In the genomic region with DNA sequence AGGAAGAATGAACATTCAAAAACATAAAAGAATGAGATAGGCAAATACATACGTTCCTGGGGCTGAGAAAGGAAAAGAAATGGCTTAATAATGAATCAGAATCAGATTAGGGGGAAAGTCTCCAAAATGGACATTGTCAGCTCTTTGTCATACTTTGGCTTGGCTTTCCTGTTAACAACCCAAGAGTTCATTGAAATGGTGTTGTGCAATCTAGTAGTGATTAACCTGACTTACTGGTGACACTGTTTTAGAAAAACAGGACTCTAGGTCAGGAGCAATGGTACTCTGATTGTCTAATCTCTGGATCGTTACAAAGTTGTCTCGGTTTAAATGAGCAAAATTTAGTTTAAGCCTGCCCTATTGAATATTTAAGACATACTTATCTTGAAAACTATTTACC, we compare ENCODE assay signal across 21 mouse cellular contexts.
A peak's percentile ranks its signal among the peaks of the same experiment; 100 is the strongest.
DNase-seq lines count a peak whose midpoint lies in the region; ATAC-seq and TF ChIP-seq lines count a peak whose summit lies in the region.
"Had no signal": no experiment of that assay in that cellular context is flagged by ENCODE, and none has a peak within 500 bp of the region (broad histone marks: within the 10 kb centered on the region; RNA-seq: fewer than 3 reads in every experiment).

No protein-coding gene starts in this region.

- no peak overlapping the region for H3K4me3 ChIP-seq in kidney, adult 2 months (ENCODE audit: insufficient read depth, low read depth, low read length)
- no peak overlapping the region for H3K4me3 ChIP-seq in liver, postnatal 0 days (ENCODE audit: low read depth, low read length)
- no peak overlapping the region for H3K4me3 ChIP-seq in liver, embryonic 11.5 days (ENCODE audit: low read depth, low read length)
- H3K4me3 ChIP-seq: embryonic facial prominence, embryonic 12.5 days; embryonic facial prominence, embryonic 15.5 days; gastrocnemius, adult 2 months; hindbrain, embryonic 12.5 days; hindbrain, embryonic 15.5 days had no signal

- H3K9me3 ChIP-seq in liver, postnatal 0 days (ENCODE audit: low read length) = no peaks in the 10 kb centered on the region
- H3K9me3 ChIP-seq in liver, embryonic 11.5 days (ENCODE audit: control insufficient read depth, low read length) = no peaks in the 10 kb centered on the region
- H3K9me3 ChIP-seq: embryonic facial prominence, embryonic 12.5 days; embryonic facial prominence, embryonic 15.5 days; hindbrain, embryonic 12.5 days; hindbrain, embryonic 15.5 days had no signal

- no peaks in the 10 kb centered on the region for H3K27me3 ChIP-seq in kidney, adult 2 months (replicated peaks; ENCODE audit: control insufficient read depth, insufficient read depth, low read length)
- no peaks in the 10 kb centered on the region for H3K27me3 ChIP-seq in liver, postnatal 0 days (ENCODE audit: insufficient read depth, low read length)
- no peaks in the 10 kb centered on the region for H3K27me3 ChIP-seq in liver, embryonic 11.5 days (replicated peaks; ENCODE audit: control insufficient read depth, insufficient read depth, low read length)
- H3K27me3 ChIP-seq: embryonic facial prominence, embryonic 12.5 days; embryonic facial prominence, embryonic 15.5 days; hindbrain, embryonic 12.5 days; hindbrain, embryonic 15.5 days; Patski had no signal

- TF ChIP-seq EP300 in liver, postnatal 0 days (IDR thresholded peaks at IDR 0.05; ENCODE audit: low read depth) = no peak

- peak; percentile 52 for DNase-seq in kidney, adult 2 months
- no peak for DNase-seq in kidney, adult 8-10 months
- DNase-seq in liver, postnatal 0 days = no peak
- no peak for DNase-seq in liver, embryonic 11.5 days (ENCODE audit: low spot score)
- peak; percentile 58 for DNase-seq in adipocyte (ENCODE audit: low spot score)
- DNase-seq in right cerebral cortex, adult 2 months (ENCODE audit: low spot score in 2 of 2) = no peak
- DNase-seq: adrenal gland, adult 8-10 months; adrenal gland, postnatal 36 days; cerebellum, adult 18-20 months; cerebellum, adult 9-10 months; cerebellum, postnatal 14 days; forebrain, postnatal 0 days; gastrocnemius, adult 2 months; gastrocnemius, postnatal 14 days had no signal

- peaks cover 4% of the 10 kb centered on the region; the same call in 1 of the 2 replicates for H3K4me1 ChIP-seq in kidney, adult 2 months (ENCODE audit: control insufficient read depth, insufficient read depth, low read length)
- no peaks in the 10 kb centered on the region for H3K4me1 ChIP-seq in liver, postnatal 0 days (ENCODE audit: insufficient read depth)
- no peaks in the 10 kb centered on the region for H3K4me1 ChIP-seq in liver, embryonic 11.5 days (replicated peaks; ENCODE audit: control insufficient read depth, insufficient read depth, low read length)
- H3K4me1 ChIP-seq: embryonic facial prominence, embryonic 12.5 days; embryonic facial prominence, embryonic 15.5 days; hindbrain, embryonic 12.5 days; hindbrain, embryonic 15.5 days had no signal

- no peak overlapping the region for H3K27ac ChIP-seq in kidney, adult 2 months (ENCODE audit: insufficient read depth, low read depth, low read length)
- no peak overlapping the region for H3K27ac ChIP-seq in liver, postnatal 0 days (ENCODE audit: low read depth)
- H3K27ac ChIP-seq in liver, embryonic 11.5 days (ENCODE audit: low read depth, low read length) = no peak overlapping the region
- H3K27ac ChIP-seq: embryonic facial prominence, embryonic 12.5 days; embryonic facial prominence, embryonic 15.5 days; gastrocnemius, adult 2 months; hindbrain, embryonic 12.5 days; hindbrain, embryonic 15.5 days had no signal

- TF ChIP-seq POLR2A in kidney, adult 2 months (IDR thresholded peaks at IDR 0.05; ENCODE audit: low read depth, low read length) = no peak

- H3K9ac ChIP-seq in liver, postnatal 0 days (replicated peaks) = no peak overlapping the region
- H3K9ac ChIP-seq in liver, embryonic 11.5 days (ENCODE audit: low read depth, low read length) = no peak overlapping the region
- H3K9ac ChIP-seq: embryonic facial prominence, embryonic 12.5 days; embryonic facial prominence, embryonic 15.5 days; forebrain, postnatal 0 days; hindbrain, embryonic 12.5 days; hindbrain, embryonic 15.5 days had no signal

- peak; percentile 80 for ATAC-seq in liver, postnatal 0 days
- ATAC-seq in liver, embryonic 11.5 days (replicated peaks; ENCODE audit: low FRiP score) = no peak
- ATAC-seq: forebrain, embryonic 14.5 days; forebrain, postnatal 0 days; Patski had no signal

- 65% methylated on average over 3 of the region's 3 CpGs for WGBS in kidney, adult 2 months
- WGBS in liver, postnatal 0 days (ENCODE audit: insufficient replicate concordance) = 57% methylated on average over 3 of the region's 3 CpGs
- WGBS in liver, embryonic 11.5 days = 80% methylated on average over 3 of the region's 3 CpGs

- no peak for TF ChIP-seq CTCF in kidney, adult 2 months (conservative IDR thresholded peaks at IDR 0.05; ENCODE audit: insufficient read depth, insufficient read length, low read depth, low read length)
- TF ChIP-seq CTCF in liver, postnatal 0 days (IDR thresholded peaks at IDR 0.05; ENCODE audit: low read depth) = no peak

- H3K4me2 ChIP-seq in liver, postnatal 0 days (ENCODE audit: low read depth, low read length) = no peak overlapping the region
- no peak overlapping the region for H3K4me2 ChIP-seq in liver, embryonic 11.5 days
- H3K4me2 ChIP-seq: embryonic facial prominence, embryonic 12.5 days; embryonic facial prominence, embryonic 15.5 days; heart, embryonic 11.5 days; hindbrain, embryonic 12.5 days; hindbrain, embryonic 15.5 days had no signal

- H3K36me3 ChIP-seq in kidney, adult 2 months (ENCODE audit: control insufficient read depth, insufficient read depth, low read length) = no peaks in the 10 kb centered on the region
- H3K36me3 ChIP-seq in liver, postnatal 0 days (replicated peaks; ENCODE audit: insufficient read depth, low read length) = no peaks in the 10 kb centered on the region
- no peaks in the 10 kb centered on the region for H3K36me3 ChIP-seq in liver, embryonic 11.5 days (ENCODE audit: control insufficient read depth, insufficient read depth, low read length)
- H3K36me3 ChIP-seq: embryonic facial prominence, embryonic 12.5 days; embryonic facial prominence, embryonic 15.5 days; hindbrain, embryonic 12.5 days; hindbrain, embryonic 15.5 days had no signal

Comparison
In these comparisons a context has a peak if more than half of its experiments do, and no peak if none do; other contexts are left out.
1. DNase-seq: peak in kidney, adult 2 months (single experiment) and adipocyte (single experiment); none in kidney, adult 8-10 months (0 of 2), liver, postnatal 0 days (single experiment), liver, embryonic 11.5 days (single experiment) and right cerebral cortex, adult 2 months (0 of 2).